Mouse (Mus musculus) spleen, adult 2 months (tissue): ENCODE measurements around the gene Foxq1.

Experiments
- CTCF ChIP-seq: fragments of 200-500 bp; IDR thresholded peaks from 2 replicates; pipeline ENCODE4 v1.5.1; 2011; ENCODE audit warnings: mild to moderate bottlenecking, inconsistent platforms; ENCODE audit not compliant: insufficient read depth, insufficient read length, insufficient replicate concordance; ENCODE audit errors: extremely low read depth
- POLR2A ChIP-seq: fragments of 200-500 bp; IDR thresholded peaks from 2 replicates; pipeline ENCODE4 v1.6.1; 2011; ENCODE audit warnings: low read depth, low read length, inconsistent platforms

DNA sequence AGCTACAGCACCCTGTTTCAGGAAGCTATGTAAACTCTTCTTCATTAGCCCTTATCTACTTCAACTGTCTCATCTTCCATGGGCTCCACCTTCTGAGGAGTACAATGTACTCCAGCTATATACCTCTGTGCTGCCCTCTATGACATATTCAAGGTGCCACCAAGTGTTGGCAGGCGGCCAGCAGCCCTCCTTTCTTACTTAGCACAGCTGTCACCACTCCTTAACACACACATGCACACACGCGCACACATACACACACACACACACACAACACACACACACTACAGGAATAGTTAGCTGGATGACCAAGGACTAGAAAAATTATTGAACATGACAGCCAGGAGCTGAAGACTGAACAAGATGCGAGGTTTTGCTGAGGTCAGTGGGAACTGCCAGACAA, 31.0 kb upstream of the Foxq1 start:
- TF ChIP-seq CTCF (no peak), POLR2A (no peak)
